9 mouse cellular contexts compared by ENCODE assay signal in genomic region chr8:78340689-78341529, GRCm38 (mm10).
DNase-seq lines count a peak whose midpoint lies in the region; ATAC-seq lines count a peak whose summit lies in the region.
"Had no signal": no experiment of that assay in that cellular context is flagged by ENCODE, and none has a peak within 500 bp of the region (broad histone marks: within the 10 kb centered on the region; RNA-seq: fewer than 3 reads in every experiment).

No protein-coding gene starts in this region.

- H3K36me3 ChIP-seq in heart, embryonic 11.5 days (ENCODE audit: control insufficient read depth, insufficient read depth, low read length), result no peaks in the 10 kb centered on the region

- no peaks in the 10 kb centered on the region for H3K27me3 ChIP-seq in heart, embryonic 11.5 days (ENCODE audit: control insufficient read depth, insufficient read depth, low read length)

- no peak for ATAC-seq in cerebellum, adult (ENCODE audit: insufficient number of reproducible peaks, low FRiP score, low TSS enrichment)
- ATAC-seq in heart, embryonic 11.5 days (replicated peaks; ENCODE audit: insufficient number of reproducible peaks, low FRiP score, low TSS enrichment), result no peak
- ATAC-seq: lung, postnatal 0 days had no signal

- no peak overlapping the region for H3K4me2 ChIP-seq in heart, embryonic 11.5 days

- peak; percentile 64 to 75 for DNase-seq in cerebellum, postnatal 10 days
- DNase-seq in right cerebral cortex, postnatal 14 days, result peak; percentile 21
- DNase-seq in right cerebral cortex, adult 18-20 months, result no peak
- peak; percentile 37 to 50 for DNase-seq in left cerebral cortex, postnatal 10 days (ENCODE audit: extremely low spot score in 1 of 2, low spot score in 2 of 2)
- no peak for DNase-seq in testis, postnatal 14 days (ENCODE audit: low spot score)
- DNase-seq in kidney, postnatal 36 days, result no peak

- H3K9me3 ChIP-seq in heart, embryonic 11.5 days (replicated peaks; ENCODE audit: control insufficient read depth, low read length), result no peaks in the 10 kb centered on the region

- intact Hi-C loops in left cerebral cortex, postnatal 10 days (cut with DNase I), result no loop called here

- 68% methylated on average over 11 of the region's 11 CpGs for WGBS in heart, embryonic 11.5 days (ENCODE audit: insufficient replicate concordance)

- no peak overlapping the region for H3K4me3 ChIP-seq in heart, embryonic 11.5 days (ENCODE audit: low read depth, low read length)

- no peak overlapping the region for H3K27ac ChIP-seq in heart, embryonic 11.5 days (ENCODE audit: low read depth, low read length)

- H3K9ac ChIP-seq in heart, embryonic 11.5 days (ENCODE audit: low read depth, low read length), result no peak overlapping the region

- no peaks in the 10 kb centered on the region for H3K4me1 ChIP-seq in heart, embryonic 11.5 days (ENCODE audit: control insufficient read depth, insufficient read depth, low read length)

Comparison
In these comparisons a context has a peak if more than half of its experiments do, and no peak if none do; other contexts are left out.
1. DNase-seq: peak in cerebellum, postnatal 10 days (2 of 2), right cerebral cortex, postnatal 14 days (single experiment) and left cerebral cortex, postnatal 10 days (2 of 2); none in right cerebral cortex, adult 18-20 months (single experiment), testis, postnatal 14 days (single experiment) and kidney, postnatal 36 days (0 of 2).